Mouse (Mus musculus) left cerebral cortex, adult 18-20 months (tissue): Measurements from ENCODE around the gene Ctcfl. TPM values are rescaled to one million over a fixed set of nuclear protein-coding genes. Genes with fewer than 3 reads are reported as not detected.

Experiments
- DNase-seq, 2 experiments: peaks; one replicate each; pipeline ENCODE4 v3.0.0; 2021 to 2022; ENCODE audit warnings: low spot score in 2 of 2, mixed read lengths in 1 of 2
- total RNA-seq, 2 experiments: library from RNA; stranded (reverse); gene quantifications; 2 replicates each; pipeline ENCODE4 v1.2.3; 2021

Gene Ctcfl
- total RNA-seq, 2 experiments from 2014 or later, result not detected

DNA sequence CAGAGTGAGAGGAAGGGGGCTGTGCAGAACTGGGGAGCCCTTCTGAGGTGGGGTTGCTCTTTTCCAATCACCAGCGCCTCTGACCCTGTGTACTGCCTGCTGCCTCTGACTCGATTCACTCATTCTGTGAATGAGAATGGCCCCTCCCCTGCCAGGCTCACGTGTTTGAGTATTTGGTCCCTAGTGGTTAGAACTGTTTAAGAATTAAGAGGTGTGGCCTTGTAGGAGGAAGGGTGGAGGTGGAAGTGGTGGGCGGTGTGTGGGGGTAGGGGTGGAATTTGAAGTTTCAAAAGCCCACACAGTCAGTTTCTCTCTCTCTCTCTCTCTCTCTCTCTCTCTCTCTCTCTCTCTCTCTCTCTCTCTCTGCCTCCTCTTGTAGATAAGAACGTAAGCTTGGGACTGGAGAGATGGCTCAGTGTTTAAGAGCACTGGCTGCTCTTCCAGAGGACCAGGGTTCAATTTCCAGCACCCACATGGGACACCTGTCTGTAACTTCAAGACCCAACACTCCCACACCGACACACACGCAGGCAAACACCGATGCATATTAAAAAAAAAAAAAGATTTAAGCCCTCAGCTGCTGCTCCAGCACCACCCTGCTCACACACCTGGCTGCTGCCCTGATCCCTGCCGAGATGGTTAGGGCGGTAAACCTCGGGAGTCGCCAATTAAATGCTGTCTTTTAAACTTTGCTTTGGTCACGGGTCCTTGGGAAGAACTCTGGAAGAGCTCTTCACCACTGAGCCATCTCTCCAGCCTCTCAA, 35.4 kb downstream of the Ctcfl start:
- DNase-seq, result no peak

- no peak for DNase-seq
Measured at GRCm38 (mm10) chr2:173083106-173083505, 36.2 kb downstream of the Ctcfl start.

- no peak for DNase-seq
Measured at GRCm38 (mm10) chr2:173082706-173083105, 36.6 kb downstream of the Ctcfl start.

- DNase-seq, result peak; percentile 64 to 78
Measured at GRCm38 (mm10) chr2:173080785-173081241, 38.5 kb downstream of the Ctcfl start.

DNA sequence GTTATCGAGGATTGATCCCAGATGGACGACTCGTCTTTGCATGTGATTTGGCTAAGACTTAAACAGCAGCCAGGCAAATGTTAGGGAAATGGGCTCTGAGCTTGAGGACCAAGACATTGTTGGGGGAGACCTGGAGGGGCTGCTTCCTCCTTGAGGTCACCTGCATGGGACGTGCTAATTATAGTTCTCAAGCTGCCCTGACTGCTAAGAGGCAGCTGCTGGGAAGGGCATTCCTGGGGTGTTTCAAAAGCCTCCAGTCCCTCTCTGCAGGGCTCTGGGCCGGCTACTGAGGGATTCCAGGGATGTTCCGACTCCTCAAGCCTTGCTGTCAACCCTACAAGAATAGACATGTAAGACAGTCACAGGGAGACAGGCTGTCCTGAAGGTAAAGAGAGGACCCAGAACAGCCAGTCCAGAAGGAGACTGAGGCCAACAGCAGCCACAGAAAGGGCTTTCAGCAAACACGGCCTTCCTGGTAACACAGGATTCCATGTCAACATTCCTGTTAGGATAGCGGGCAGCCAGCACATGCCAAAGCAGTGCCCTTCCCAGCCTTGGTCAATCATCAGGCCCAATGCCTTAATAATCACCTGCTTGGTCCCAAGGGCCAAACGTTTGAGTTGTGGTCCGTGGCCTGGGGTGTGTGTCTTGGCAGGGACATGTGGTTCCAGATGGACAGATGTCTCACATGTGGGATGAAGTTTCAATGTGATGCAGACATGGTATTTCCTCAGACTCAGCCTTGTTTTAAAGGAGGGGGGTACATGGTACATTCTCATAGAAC, 39.4 kb downstream of the Ctcfl start:
- DNase-seq, result no peak

- no peak for DNase-seq
Measured at GRCm38 (mm10) chr2:173076921-173077320, 42.4 kb downstream of the Ctcfl start.

- DNase-seq, result no peak
Measured at GRCm38 (mm10) chr2:173073666-173074065, 45.7 kb downstream of the Ctcfl start.

DNA sequence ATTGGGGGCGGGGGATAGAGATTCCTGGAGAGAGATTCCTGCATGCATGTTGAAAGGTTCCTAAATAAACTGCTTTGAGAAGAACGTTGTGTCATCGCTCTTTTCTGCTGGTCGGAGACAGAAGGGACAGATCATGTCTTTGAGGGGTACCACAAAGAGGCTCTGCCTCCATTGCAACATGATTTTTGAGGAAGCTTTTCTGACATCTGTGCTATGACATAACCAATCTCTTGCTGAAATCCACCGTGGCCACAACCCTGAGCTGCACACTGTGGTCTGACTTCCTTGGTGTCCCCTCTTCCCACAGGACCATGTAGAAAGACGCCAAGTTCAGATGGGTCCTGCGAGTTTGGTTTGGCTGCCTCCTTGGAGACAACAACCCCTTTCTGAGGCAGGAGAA, 46.4 kb downstream of the Ctcfl start:
- DNase-seq, result no peak

- no peak for DNase-seq
Measured at GRCm38 (mm10) chr2:173064864-173065263, 54.5 kb downstream of the Ctcfl start.

DNA sequence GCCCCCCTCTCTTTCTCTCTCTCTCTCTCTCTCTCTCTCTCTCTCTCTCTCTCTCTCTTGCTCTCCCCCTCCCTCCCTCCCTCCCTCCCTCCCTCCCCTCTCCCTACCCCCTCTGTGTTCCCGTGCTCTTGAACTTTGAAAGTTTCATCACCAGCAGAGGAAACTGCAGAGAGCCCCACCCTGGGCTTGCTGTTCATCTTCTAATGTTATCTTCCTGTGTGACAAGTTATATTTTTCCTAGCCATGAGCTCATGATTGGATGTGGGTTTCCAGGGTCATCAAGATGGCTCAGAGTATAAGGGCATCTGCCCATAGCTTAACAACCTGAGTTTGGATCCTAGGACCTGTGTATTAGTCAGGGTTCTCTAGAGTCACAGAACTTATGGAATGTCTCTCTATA, 56.1 kb downstream of the Ctcfl start:
- DNase-seq, result no peak

DNA sequence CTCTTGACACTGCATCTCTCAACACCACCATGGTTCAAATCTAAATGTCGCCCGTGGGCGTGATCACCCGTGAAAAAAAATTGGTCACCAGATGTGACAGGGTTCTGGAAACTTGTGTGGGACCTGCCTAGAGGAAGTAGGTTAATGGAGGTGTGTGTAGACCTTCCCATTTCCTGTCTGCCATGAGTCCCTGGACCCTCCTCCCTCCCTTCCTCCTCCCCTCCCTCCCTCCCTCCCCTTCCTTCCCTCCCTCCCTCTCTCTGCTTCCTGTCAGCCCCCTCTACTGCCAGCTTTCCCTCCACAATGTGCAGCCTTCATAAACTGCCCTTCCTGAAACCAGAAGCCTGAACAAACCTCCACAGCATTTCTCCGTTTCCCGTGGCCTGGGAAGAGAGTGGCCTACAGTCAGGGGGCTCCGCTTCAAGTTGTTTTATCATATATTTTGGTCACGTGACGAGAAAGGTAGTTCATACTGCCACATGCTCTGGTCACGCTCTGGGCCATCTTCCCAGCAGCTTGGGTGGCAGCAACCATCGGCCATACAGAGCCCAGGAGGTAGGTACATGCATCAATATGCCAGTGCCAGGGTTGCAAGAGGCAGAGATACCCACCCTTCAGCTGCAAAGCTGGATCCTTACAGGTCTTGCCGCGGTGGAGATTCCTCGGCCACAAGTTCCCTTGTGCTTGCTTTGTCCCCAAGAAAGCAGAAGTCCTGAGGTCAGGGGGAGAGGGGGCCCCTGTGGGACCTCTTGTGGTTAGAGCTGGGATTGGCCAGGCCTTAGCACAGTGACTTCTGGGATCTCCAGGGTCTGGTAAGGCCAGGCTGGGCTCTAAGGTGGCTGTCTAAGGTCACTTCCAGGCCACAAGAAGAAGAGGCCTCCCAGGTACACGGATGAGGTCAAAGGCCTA, 57.6 kb downstream of the Ctcfl start:
- no peak for DNase-seq

GRCm38 (mm10) chr2:173060450-173060849, 58.9 kb downstream of the Ctcfl start:
- DNase-seq, result no peak

GRCm38 (mm10) chr2:173058263-173058662, 61.1 kb downstream of the Ctcfl start:
- DNase-seq, result no peak

- DNase-seq, result no peak
Measured at GRCm38 (mm10) chr2:173057623-173058022, 61.7 kb downstream of the Ctcfl start.

GRCm38 (mm10) chr2:173056882-173057315, 62.4 kb downstream of the Ctcfl start:
- DNase-seq, result no peak

GRCm38 (mm10) chr2:173056303-173056881, 62.9 kb downstream of the Ctcfl start:
- DNase-seq, result no peak

- DNase-seq, result no peak
Measured at GRCm38 (mm10) chr2:173053846-173054245, 65.5 kb downstream of the Ctcfl start.

DNA sequence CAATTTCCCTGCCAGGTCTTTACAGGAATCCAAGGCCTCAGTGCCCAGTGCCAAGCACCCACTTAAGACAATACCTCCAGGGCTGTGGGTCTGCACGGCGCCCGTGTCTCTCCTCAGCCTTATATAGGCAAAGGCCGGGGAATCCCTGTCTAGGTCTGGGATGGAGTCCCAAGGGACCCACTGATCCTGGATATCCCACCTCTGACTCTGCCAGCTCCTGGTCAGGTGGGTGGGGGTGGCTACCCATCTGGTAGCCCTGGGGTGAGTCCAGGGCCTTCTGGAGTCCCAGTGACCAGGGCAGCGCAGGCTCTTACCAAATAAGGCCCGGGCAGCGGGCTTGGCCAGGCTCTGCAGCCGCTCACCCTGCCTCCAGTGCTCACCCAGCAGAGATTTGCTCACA, 66.4 kb downstream of the Ctcfl start:
- no peak for DNase-seq

DNA sequence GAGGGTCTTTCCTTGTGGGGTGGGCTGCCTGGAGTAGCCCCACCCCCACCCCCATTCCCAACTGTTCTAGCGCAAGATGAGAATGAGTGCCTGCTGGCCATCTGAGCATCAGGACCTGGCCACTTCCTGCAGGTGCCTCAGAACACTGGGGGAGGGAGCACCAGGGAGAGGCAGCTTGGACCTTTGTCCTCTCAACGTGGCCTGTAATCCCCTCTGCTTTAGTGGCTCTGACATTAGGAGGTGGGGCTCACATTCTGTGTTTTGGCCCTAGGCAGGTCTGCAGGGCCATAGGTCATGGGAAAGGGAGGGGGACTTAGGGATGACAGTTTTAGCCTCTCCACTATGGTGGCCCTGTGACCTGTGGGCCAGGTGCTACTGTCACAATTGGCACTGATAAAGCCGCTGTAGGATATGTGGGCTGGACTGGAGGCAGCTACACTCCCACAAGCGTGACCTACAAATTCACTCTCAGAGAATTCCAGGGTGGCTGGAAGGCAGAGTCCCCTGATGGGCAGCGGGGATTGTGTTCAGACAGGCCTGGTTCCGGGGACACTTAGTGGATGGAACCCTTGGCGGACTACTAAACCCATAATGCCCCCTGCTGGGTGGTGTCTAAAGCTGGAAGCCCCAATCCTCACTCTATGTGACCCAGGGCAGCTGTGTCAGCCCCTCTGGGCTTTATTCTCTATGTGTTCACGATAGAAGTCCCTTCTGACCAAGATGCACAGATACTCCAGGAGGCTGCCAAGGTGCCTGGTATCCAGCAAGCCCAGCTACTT, 68.5 kb downstream of the Ctcfl start:
- no peak for DNase-seq

- DNase-seq, result no peak
Measured at GRCm38 (mm10) chr2:173049817-173050216, 69.5 kb downstream of the Ctcfl start.
